Mouse (Mus musculus): ENCODE measurements around the gene Higd2a. TPM values are rescaled to one million over a fixed set of nuclear protein-coding genes. Genes with fewer than 3 reads are reported as not detected.

Gene Higd2a
- polyA plus RNA-seq, 1 experiment from 2014 or later, result 144 TPM

DNA sequence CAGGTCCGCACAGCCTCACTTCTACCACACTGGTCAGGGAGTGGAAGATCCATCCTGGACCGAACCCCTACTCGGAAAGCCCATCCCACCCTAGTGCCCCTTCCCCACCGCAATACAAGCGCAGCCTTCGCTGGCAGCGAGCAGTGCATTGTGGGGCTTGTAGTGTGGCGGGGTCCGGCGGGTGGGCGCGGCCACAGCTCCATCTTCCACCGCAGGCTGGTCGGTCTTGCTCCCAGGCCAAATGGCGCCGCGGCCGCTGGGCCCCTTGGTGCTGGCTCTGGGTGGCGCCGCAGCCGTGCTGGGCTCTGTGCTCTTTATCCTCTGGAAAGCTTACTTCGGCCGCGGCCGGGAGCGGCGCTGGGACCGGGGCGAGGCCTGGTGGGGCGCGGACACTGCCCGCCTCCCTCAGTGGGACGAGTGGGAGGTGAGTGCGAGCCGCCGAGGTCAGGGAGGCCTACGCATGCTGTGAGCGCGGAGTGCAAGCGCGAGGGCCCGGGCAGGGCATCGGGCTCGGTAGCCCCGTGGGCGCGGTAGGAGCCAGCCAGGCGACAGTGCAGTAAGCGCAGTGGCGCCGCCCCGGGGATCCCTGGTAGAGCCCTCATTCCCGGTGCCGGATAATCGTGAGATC, 15.0 kb upstream of the Higd2a start, which contains the start of gene Arl10:
Gene Arl10 (plus strand): TSS at position 162 of the 628 bp plus-strand sequence.
- no peaks in the 10 kb centered on the region for H3K27me3 ChIP-seq (ENCODE audit: control insufficient read depth, insufficient read depth, low read length)
- H3K4me3 ChIP-seq (ENCODE audit: low read depth, low read length), result peak within 1 kb of the TSS; percentile 95
- no peaks in the 10 kb centered on the region for H3K9me3 ChIP-seq (ENCODE audit: control insufficient read depth, low read length)
- peaks cover 8% of the 10 kb centered on the region; the same call in 1 of the 2 replicates for H3K4me1 ChIP-seq (replicated peaks; ENCODE audit: control insufficient read depth, insufficient read depth, low read length)
- under 1% methylated on average over 55 of the region's 55 CpGs for WGBS
- ATAC-seq (replicated peaks; ENCODE audit: low FRiP score) (peak; percentile 95), DNase-seq (ENCODE audit: low spot score) (peak; percentile 91)
- no peaks in the 10 kb centered on the region for H3K36me3 ChIP-seq (ENCODE audit: control insufficient read depth, insufficient read depth, low read length)
- H3K9ac ChIP-seq (ENCODE audit: low read length), result peak within 1 kb of the TSS; percentile 93
- peak within 1 kb of the TSS; percentile 92 for H3K4me2 ChIP-seq (ENCODE audit: low read depth, low read length, severe bottlenecking)
- peak within 1 kb of the TSS; percentile 71 for H3K27ac ChIP-seq (ENCODE audit: low read depth, low read length)

DNA sequence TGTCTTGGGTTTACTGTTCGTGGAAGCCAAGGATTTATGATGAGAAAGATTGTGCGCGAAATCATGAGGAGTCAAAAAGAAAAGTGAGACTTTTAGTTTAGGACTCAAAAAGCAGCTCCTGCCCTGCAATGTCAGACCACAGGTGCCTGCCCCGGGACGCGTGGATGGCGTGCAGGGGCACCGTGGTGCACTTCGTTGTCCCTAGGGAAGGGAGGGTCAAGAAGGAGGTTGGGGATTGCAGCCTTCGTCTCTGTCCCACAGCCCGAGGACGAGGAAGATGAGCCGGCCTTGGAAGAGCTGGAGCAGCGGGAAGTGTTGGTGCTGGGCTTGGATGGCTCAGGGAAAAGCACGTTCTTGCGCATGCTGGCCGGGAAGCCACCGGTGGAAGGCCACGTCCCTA, 14.5 kb upstream of the Higd2a start:
- peak overlapping the region; percentile 71; the same call in 1 of the 2 replicates for H3K27ac ChIP-seq (ENCODE audit: low read depth, low read length)
- ATAC-seq (replicated peaks; ENCODE audit: low FRiP score), result 0 out of 2 replicates have a peak, but pooled peaks have one; percentile 45
- WGBS, result 2% methylated on average over 19 of the region's 19 CpGs

DNA sequence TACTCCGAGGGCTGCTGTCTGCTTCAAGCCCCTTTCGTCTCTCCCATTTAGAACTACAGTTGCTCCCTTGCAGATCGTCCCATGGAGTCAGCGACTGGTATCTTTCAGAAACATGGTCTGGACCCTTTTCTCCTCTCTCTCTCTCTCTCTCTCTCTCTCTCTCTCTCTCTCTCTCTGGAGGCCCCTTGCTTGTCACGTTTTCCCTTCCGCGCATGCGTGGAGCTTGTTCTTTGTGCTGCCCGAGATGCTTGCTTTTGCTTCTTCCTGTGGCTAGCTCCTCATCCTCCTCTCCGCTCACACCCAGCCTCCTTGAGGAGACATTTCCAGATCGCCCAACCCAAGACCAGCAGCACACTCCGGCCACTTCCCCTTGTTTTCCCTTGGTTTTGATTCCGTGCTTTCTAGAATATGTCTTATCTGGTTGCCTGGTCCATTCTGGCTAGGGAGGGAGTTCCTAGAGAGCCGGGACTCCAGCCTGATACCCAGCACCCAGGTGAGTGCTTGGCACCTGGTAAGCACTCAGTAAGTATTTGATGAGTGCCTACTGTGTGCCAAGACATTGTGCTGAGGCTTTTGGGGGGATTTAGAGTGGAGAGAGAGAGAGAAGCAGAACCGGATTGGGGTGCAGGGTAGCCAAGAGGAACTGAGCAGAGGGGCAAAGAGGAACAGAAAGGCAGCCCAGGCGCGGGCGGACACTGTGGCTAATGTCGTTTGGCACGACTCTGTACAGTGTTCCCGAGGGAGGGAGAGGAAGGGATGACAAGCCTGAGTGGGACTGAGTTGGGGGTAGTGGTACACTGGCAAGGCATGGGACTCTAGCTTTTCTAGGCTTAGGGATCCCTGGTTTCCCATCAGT, 12.1 kb upstream of the Higd2a start:
- no peak overlapping the region for H3K9ac ChIP-seq (ENCODE audit: low read length)
- H3K27ac ChIP-seq (ENCODE audit: low read depth, low read length), result no peak overlapping the region
- no peaks in the 10 kb centered on the region for H3K27me3 ChIP-seq (ENCODE audit: control insufficient read depth, insufficient read depth, low read length)
- peaks cover 4% of the 10 kb centered on the region; the same call in 1 of the 2 replicates for H3K4me1 ChIP-seq (replicated peaks; ENCODE audit: control insufficient read depth, insufficient read depth, low read length)
- no peak overlapping the region for H3K4me2 ChIP-seq (ENCODE audit: low read depth, low read length, severe bottlenecking)
- WGBS, result 89% methylated on average over 21 of the region's 21 CpGs
- no peak for ATAC-seq (replicated peaks; ENCODE audit: low FRiP score)
- no peaks in the 10 kb centered on the region for H3K9me3 ChIP-seq (ENCODE audit: control insufficient read depth, low read length)
- no peaks in the 10 kb centered on the region; the same call in 1 of the 2 replicates for H3K36me3 ChIP-seq (ENCODE audit: control insufficient read depth, insufficient read depth, low read length)
- no peak overlapping the region for H3K4me3 ChIP-seq (ENCODE audit: low read depth, low read length)
- DNase-seq (ENCODE audit: low spot score), result no peak

More for the DNA sequence above, 14.5 kb upstream of the Higd2a start:
- peak overlapping the region; percentile 95 for H3K4me3 ChIP-seq (ENCODE audit: low read depth, low read length)
- no peak for DNase-seq (ENCODE audit: low spot score)
- H3K36me3 ChIP-seq (ENCODE audit: control insufficient read depth, insufficient read depth, low read length), result no peaks in the 10 kb centered on the region
- peak overlapping the region; percentile 92 for H3K4me2 ChIP-seq (ENCODE audit: low read depth, low read length, severe bottlenecking)
- H3K9ac ChIP-seq (ENCODE audit: low read length), result peak overlapping the region; percentile 93
- H3K9me3 ChIP-seq (ENCODE audit: control insufficient read depth, low read length), result no peaks in the 10 kb centered on the region
- H3K27me3 ChIP-seq (ENCODE audit: control insufficient read depth, insufficient read depth, low read length), result no peaks in the 10 kb centered on the region
- H3K4me1 ChIP-seq (replicated peaks; ENCODE audit: control insufficient read depth, insufficient read depth, low read length), result peaks cover 8% of the 10 kb centered on the region; the same call in 1 of the 2 replicates

DNA sequence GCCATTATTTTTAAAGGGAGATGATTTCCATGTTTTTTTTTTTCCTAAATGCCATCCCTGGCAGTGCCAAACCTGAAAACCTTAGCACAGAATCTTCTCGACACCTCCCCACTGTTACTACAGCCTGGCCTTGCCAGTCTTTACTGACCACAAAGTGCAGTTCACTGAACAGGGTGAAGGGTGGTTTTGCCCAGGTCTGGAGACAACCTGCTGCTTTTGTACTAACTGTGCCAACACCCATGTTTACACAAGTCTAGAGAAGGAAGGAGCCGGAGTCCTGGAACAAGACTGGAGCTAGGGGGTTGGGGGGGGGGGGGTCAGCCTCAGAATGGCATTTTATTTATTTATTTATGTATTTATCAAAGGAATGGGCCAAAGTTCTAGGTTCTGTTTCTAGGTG, 8.6 kb upstream of the Higd2a start:
- Histone ChIP-seq H3K27ac (ENCODE audit: low read depth, low read length) (no peak overlapping the region), H3K9ac (ENCODE audit: low read length) (no peak overlapping the region), H3K4me1 (replicated peaks; ENCODE audit: control insufficient read depth, insufficient read depth, low read length) (no peaks in the 10 kb centered on the region), H3K36me3 (ENCODE audit: control insufficient read depth, insufficient read depth, low read length) (no peaks in the 10 kb centered on the region; the same call in 1 of the 2 replicates), H3K27me3 (ENCODE audit: control insufficient read depth, insufficient read depth, low read length) (no peaks in the 10 kb centered on the region), H3K9me3 (ENCODE audit: control insufficient read depth, low read length) (no peaks in the 10 kb centered on the region), H3K4me3 (ENCODE audit: low read depth, low read length) (no peak overlapping the region), H3K4me2 (ENCODE audit: low read depth, low read length, severe bottlenecking) (no peak overlapping the region)
- 84% methylated on average over 2 of the region's 2 CpGs for WGBS
- DNase-seq (ENCODE audit: low spot score) (no peak), ATAC-seq (replicated peaks; ENCODE audit: low FRiP score) (no peak)

DNA sequence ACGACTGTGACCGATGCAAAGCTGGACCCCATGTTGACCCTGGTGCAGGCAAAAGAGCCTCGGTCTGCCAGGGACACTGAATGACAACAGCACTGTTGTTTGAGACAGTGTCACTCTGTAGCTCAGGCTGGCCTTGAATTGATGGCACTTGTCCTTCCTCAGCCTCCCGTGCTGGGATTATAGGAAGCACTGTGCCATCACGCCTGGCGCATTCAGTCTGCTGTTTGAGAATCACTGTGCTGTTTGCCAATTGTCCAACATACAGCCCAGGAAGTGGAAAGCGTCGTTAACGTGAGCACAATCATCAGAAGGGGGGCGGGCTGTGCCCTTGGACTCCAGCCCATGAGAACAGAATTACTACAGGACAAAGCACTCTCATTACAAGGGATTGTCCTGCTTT, 7.9 kb upstream of the Higd2a start:
- ATAC-seq (replicated peaks; ENCODE audit: low FRiP score), result no peak
- Histone ChIP-seq H3K4me1 (replicated peaks; ENCODE audit: control insufficient read depth, insufficient read depth, low read length) (no peaks in the 10 kb centered on the region), H3K36me3 (ENCODE audit: control insufficient read depth, insufficient read depth, low read length) (no peaks in the 10 kb centered on the region; the same call in 1 of the 2 replicates), H3K27me3 (ENCODE audit: control insufficient read depth, insufficient read depth, low read length) (no peaks in the 10 kb centered on the region), H3K9ac (ENCODE audit: low read length) (no peak overlapping the region), H3K4me3 (ENCODE audit: low read depth, low read length) (no peak overlapping the region), H3K27ac (ENCODE audit: low read depth, low read length) (no peak overlapping the region), H3K4me2 (ENCODE audit: low read depth, low read length, severe bottlenecking) (no peak overlapping the region), H3K9me3 (ENCODE audit: control insufficient read depth, low read length) (no peaks in the 10 kb centered on the region)
- WGBS, result 77% methylated on average over 10 of the region's 10 CpGs
- DNase-seq (ENCODE audit: low spot score), result no peak

- Histone ChIP-seq H3K4me2 (ENCODE audit: low read depth, low read length, severe bottlenecking) (no peak overlapping the region), H3K36me3 (ENCODE audit: control insufficient read depth, insufficient read depth, low read length) (no peaks in the 10 kb centered on the region; the same call in 1 of the 2 replicates), H3K27ac (ENCODE audit: low read depth, low read length) (no peak overlapping the region), H3K9ac (ENCODE audit: low read length) (no peak overlapping the region), H3K4me1 (replicated peaks; ENCODE audit: control insufficient read depth, insufficient read depth, low read length) (no peaks in the 10 kb centered on the region), H3K9me3 (ENCODE audit: control insufficient read depth, low read length) (no peaks in the 10 kb centered on the region), H3K4me3 (ENCODE audit: low read depth, low read length) (no peak overlapping the region), H3K27me3 (ENCODE audit: control insufficient read depth, insufficient read depth, low read length) (no peaks in the 10 kb centered on the region)
- 90% methylated on average over 5 of the region's 5 CpGs for WGBS
- DNase-seq (ENCODE audit: low spot score) (no peak), ATAC-seq (replicated peaks; ENCODE audit: low FRiP score) (no peak)
These were observed 7.1 kb upstream of the Higd2a start for GRCm38 (mm10) chr13:54582860-54583259.

DNA sequence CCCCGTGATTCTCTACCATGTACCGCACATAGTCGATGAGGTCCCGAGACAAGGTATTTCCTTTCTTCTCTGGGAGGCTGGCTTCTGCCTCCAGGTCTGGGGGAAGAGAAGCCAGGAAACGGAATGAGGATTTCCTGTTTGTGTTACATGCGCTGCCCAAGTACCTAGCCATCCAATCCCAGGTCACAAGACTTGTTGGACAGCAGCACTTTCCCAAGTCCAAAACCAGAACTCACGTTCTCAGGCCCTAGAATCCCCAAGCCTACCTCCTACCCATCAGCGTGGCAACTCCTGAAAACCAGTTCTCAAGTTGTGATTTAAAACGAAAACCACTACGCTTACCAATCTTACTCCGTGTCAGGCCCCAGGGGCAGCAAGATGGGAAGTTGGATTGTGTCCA, 4.2 kb upstream of the Higd2a start:
- H3K4me3 ChIP-seq (ENCODE audit: low read depth, low read length), result no peak overlapping the region
- DNase-seq (ENCODE audit: low spot score) (no peak), ATAC-seq (replicated peaks; ENCODE audit: low FRiP score) (no peak)
- H3K4me2 ChIP-seq (ENCODE audit: low read depth, low read length, severe bottlenecking), result no peak overlapping the region
- H3K27me3 ChIP-seq (ENCODE audit: control insufficient read depth, insufficient read depth, low read length), result no peaks in the 10 kb centered on the region
- WGBS, result 92% methylated on average over 11 of the region's 11 CpGs
- no peaks in the 10 kb centered on the region; the same call in 1 of the 2 replicates for H3K36me3 ChIP-seq (ENCODE audit: control insufficient read depth, insufficient read depth, low read length)
- H3K4me1 ChIP-seq (replicated peaks; ENCODE audit: control insufficient read depth, insufficient read depth, low read length), result no peaks in the 10 kb centered on the region
- H3K9me3 ChIP-seq (ENCODE audit: control insufficient read depth, low read length), result no peaks in the 10 kb centered on the region
- no peak overlapping the region for H3K9ac ChIP-seq (ENCODE audit: low read length)
- no peak overlapping the region for H3K27ac ChIP-seq (ENCODE audit: low read depth, low read length)

DNA sequence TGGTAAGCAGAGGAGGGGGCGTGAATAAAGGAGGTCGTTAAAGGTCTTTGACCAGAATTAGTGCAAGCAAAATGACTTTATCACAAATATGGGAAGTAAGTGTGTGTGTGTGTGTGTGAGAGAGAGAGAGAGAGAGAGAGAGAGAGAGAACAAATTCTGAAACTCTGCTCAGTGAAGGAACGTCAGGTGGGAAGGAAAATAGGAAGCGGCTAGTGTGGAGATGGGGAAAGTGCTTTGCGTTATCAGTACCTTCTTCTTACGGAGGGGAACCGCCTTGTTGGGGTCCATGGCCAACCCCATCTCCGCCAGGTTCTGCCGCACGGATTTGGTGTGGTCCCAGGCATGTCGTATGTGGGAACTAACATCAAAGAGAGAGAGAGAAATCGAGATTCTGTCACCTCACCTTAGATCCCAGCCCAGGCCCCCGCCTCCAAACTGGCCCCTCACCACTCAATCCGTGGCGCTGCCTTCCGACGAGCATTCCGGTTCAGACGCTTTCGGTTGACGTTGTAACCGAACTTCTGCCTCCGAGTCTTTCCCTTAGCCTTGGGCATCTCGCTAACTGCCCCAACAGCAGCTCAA, 502 bp upstream of the Higd2a start:
- no peak; the same call in 1 of the 2 replicates for ATAC-seq (replicated peaks; ENCODE audit: low FRiP score)
- DNase-seq (ENCODE audit: low spot score), result no peak
- WGBS, result 2% methylated on average over 24 of the region's 24 CpGs
- Histone ChIP-seq H3K36me3 (ENCODE audit: control insufficient read depth, insufficient read depth, low read length) (no peaks in the 10 kb centered on the region; the same call in 1 of the 2 replicates), H3K9ac (ENCODE audit: low read length) (peak overlapping the region; percentile 86), H3K4me2 (ENCODE audit: low read depth, low read length, severe bottlenecking) (peak overlapping the region; percentile 43), H3K27me3 (ENCODE audit: control insufficient read depth, insufficient read depth, low read length) (no peaks in the 10 kb centered on the region), H3K4me3 (ENCODE audit: low read depth, low read length) (peak overlapping the region; percentile 80), H3K9me3 (ENCODE audit: control insufficient read depth, low read length) (no peaks in the 10 kb centered on the region), H3K27ac (ENCODE audit: low read depth, low read length) (no peak overlapping the region), H3K4me1 (replicated peaks; ENCODE audit: control insufficient read depth, insufficient read depth, low read length) (0 out of 2 replicates have a peak, but pooled peaks cover 3% of the 10 kb centered on the region)
